Mouse (Mus musculus) midbrain, embryonic 14.5 days (tissue): ENCODE measurements at regions not wholly inside any gene's neighbourhood (a gene's known extent, or its start where the extent isn't known, plus 50 kb on each side); places are given as distances from the start of the nearest gene placed in this dataset.
"Not testable (repeated sequence)": the region's sequence is repeated elsewhere in the genome, so short reads cannot be mapped to it uniquely, and the experiment has no call there.

ENCODE experiments used
- ATAC-seq: fragments of 200-750 bp; cut with Nextera tagmentation; 2 replicates; pipeline ENCODE4 v1.8.0; 2017; ENCODE audit warnings: moderate number of reproducible peaks, moderate library complexity; ENCODE audit not compliant: low FRiP score, low TSS enrichment
- DNase-seq: peaks from one replicate; pipeline ENCODE4 v3.0.0-alpha.2; 2015
- H3K27ac ChIP-seq: fragments of 300-500 bp; sonication (generic); replicated peaks from 2 replicates; pipeline ENCODE4 v1.5.1; 2014; ENCODE audit warnings: mild to moderate bottlenecking, low read depth, low read length, moderate library complexity
- H3K27me3 ChIP-seq: fragments of 300-500 bp; sonication (generic); 2 replicates; pipeline ENCODE4 v1.6.1; 2014; ENCODE audit warnings: low read length, control low read depth, mixed read lengths; ENCODE audit not compliant: control insufficient read depth, insufficient read depth
- H3K36me3 ChIP-seq: fragments of 300-500 bp; sonication (generic); 2 replicates; pipeline ENCODE4 v1.6.1; 2014; ENCODE audit warnings: low read length, control low read depth; ENCODE audit not compliant: control insufficient read depth, insufficient read depth
- H3K4me1 ChIP-seq: fragments of 300-500 bp; sonication (generic); 2 replicates; pipeline ENCODE4 v1.6.1; 2014; ENCODE audit warnings: mild to moderate bottlenecking, antibody characterized with exemption, low read length, control low read depth; ENCODE audit not compliant: control insufficient read depth, insufficient read depth
- H3K4me2 ChIP-seq: fragments of 300-500 bp; sonication (generic); 2 replicates; pipeline ENCODE4 v1.6.1; 2014; ENCODE audit warnings: mild to moderate bottlenecking, low read length, moderate library complexity
- H3K4me3 ChIP-seq: fragments of 300-500 bp; sonication (generic); replicated peaks from 2 replicates; pipeline ENCODE4 v1.5.1; 2014; ENCODE audit warnings: low read depth, low read length
- H3K9ac ChIP-seq: fragments of 300-500 bp; sonication (generic); replicated peaks from 2 replicates; pipeline ENCODE4 v1.6.1; 2014; ENCODE audit warnings: mild to moderate bottlenecking, low read length, moderate library complexity
- H3K9me3 ChIP-seq: fragments of 300-500 bp; sonication (generic); 2 replicates; pipeline ENCODE4 v1.6.1; 2016; ENCODE audit warnings: low read length, control low read depth, mixed read lengths; ENCODE audit not compliant: control insufficient read depth
- WGBS: fragments of 180-500 bp; shearing (Covaris S2); extraction: QIAGEN DNeasy Blood & Tissue Kit; methylation state at CpG from one replicate; pipeline ENCODE4 v1.1.7; 2014; 5-methylcytosine and 5-hydroxymethylcytosine counted together

DNA sequence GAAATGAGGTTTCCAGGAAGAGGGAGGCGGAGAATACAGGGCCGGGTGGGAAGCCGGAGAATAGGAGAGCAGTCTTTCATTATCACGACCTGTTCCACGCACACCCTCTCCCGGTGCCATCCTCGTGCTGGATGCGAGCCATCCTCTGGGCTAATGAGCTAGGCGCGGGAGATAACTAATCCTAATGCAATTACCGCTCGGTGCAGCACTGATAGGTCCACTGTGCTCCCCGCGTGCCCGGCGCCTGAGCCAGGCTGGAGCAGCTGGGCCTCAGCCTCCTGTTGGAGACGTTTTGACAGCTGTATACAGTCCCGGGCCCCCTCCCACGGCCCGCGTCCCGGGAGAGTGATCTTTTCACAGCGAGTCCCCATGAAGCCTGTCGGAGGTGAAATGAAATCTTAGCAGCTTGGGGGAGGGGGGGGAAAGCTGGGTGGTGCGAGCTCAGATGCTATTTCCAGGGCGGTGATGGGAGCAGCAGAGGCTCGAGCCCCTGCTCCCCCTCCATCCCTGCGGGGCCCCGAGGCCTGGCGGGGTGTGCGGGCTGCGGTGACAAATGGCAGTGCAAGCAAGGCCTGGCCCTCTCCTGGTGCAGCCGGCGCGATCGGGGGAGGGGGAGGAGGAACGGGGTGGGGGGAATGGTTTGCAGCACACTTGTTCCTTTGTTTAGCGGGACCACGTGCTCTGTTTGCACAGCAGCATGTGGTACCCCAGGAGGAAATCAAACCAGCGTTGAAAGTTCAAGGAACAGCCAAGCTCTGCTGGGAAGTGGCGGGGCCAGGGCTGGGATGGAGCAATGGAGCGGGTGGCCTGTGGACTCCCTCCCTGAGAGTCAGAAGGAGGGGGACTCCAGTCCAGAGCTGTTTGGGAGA, 233.6 kb downstream of the Sorl1 start:
- H3K27ac ChIP-seq = peak overlapping the region; percentile 97
- ATAC-seq (peak; percentile 95), DNase-seq (peak; percentile 90)
- 2% methylated on average over 41 of the region's 42 CpGs for WGBS
- H3K36me3 ChIP-seq = no peaks in the 10 kb centered on the region
- no peaks in the 10 kb centered on the region for H3K27me3 ChIP-seq
- peak overlapping the region; percentile 62 for H3K9ac ChIP-seq
- peak overlapping the region; percentile 58 for H3K4me2 ChIP-seq
- H3K4me1 ChIP-seq = peaks cover 19% of the 10 kb centered on the region
- no peaks in the 10 kb centered on the region for H3K9me3 ChIP-seq
- H3K4me3 ChIP-seq = peak overlapping the region; percentile 23

DNA sequence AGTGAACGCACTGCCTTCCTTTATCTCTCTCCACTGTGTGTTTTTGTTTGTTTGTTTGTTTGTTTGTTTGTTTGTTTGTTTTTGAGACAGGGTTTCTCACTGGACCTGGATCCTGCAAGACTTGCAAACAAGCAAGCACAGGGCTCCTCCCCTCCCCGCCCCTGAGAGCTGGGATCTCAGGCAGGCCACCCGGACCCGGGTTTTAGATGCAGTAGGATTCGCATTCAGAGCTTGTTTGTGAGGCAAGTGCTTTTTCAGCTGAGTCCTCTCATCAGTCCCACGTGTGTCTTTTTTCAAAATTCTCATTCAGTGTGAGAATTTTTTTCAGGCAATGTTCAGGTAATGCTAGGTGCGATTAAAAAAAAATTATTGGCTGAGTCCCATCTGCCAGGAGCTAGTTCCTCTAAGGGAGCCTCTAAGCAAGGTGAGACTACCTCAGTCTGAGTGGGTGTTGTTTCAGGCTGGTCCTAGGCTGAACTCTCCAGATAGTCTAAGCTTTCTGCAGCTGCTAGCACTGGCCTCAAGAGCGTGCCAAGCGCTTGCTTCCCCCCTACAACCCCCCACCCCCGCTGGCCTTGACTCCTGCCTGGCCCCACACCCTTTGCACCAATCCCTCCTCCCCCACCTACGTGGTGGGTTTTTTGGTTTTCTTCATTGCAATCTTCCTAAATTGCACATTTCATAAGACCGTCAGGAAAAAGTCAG, 234.4 kb downstream of the Sorl1 start:
- peak overlapping the region; percentile 58 for H3K4me2 ChIP-seq
- 42% methylated on average over 12 of the region's 12 CpGs for WGBS
- H3K9me3 ChIP-seq = no peaks in the 10 kb centered on the region
- ATAC-seq (peak; percentile 60), DNase-seq (no peak)
- H3K27ac ChIP-seq = peak overlapping the region; percentile 97
- H3K36me3 ChIP-seq = no peaks in the 10 kb centered on the region
- H3K9ac ChIP-seq = peak overlapping the region; percentile 62
- H3K27me3 ChIP-seq = no peaks in the 10 kb centered on the region
- H3K4me1 ChIP-seq = peaks cover 19% of the 10 kb centered on the region
- H3K4me3 ChIP-seq = peak overlapping the region; percentile 23

DNA sequence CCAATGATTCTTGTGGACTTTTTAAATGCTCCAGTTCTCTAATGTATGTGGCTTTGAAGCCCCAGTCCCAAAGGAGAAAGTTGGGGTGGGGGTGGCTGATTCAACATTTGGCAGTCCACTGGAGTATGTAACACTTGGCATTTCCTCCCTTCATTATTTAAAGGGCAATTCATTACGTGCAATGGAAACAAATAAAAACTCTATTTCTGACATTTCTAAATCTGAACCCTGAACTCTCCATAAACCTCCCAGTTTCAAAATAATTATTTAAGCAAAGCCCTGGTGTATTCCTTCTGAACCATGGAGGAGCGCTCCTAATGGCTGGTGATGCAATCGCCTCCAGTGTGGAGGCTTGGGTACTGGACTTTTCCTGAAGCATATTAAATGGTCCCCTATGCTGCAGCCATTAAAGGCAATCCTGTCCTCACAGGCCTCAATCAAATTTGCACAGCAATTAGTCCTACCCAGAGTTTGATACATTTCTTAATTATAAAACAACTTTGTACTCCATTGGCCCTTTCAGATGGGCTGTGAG, 235.4 kb downstream of the Sorl1 start:
- 88% methylated on average over 3 of the region's 3 CpGs for WGBS
- ATAC-seq = no peak
- H3K4me3 ChIP-seq = no peak overlapping the region
- no peak overlapping the region for H3K4me2 ChIP-seq
- no peak overlapping the region for H3K9ac ChIP-seq
- H3K4me1 ChIP-seq = peaks cover 19% of the 10 kb centered on the region
- H3K27ac ChIP-seq = 0 out of 2 replicates have a peak overlapping the region, but pooled peaks have one; percentile 97
- no peak for DNase-seq
- no peaks in the 10 kb centered on the region for H3K36me3 ChIP-seq
- no peaks in the 10 kb centered on the region for H3K27me3 ChIP-seq
- H3K9me3 ChIP-seq = no peaks in the 10 kb centered on the region

DNA sequence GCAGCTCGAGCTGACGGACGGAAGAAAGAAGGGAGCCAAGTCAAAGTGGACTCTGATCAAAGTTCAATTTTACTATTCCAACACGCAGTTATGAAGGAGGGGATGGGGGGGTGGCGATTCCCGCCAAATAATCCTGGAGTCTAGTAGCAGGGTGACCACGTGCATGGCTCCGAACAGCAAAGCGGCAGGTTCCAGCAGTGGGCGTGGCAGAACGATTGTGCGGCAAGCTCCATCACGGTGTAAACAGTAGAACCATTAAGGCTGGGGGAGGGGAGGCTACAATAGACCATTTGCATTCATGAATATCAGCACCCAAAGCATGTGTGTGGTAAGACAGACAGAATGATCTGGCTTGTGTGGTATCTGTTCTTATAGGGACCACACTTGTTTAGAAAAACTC, 237.6 kb downstream of the Sorl1 start:
- H3K4me3 ChIP-seq, H3K4me2 ChIP-seq, H3K36me3 ChIP-seq, H3K27me3 ChIP-seq, H3K27ac ChIP-seq, H3K9ac ChIP-seq, DNase-seq, H3K9me3 ChIP-seq, ATAC-seq: not testable (repeated sequence)
- peaks cover 18% of the 10 kb centered on the region for H3K4me1 ChIP-seq
- 88% methylated on average over 13 of the region's 13 CpGs for WGBS

DNA sequence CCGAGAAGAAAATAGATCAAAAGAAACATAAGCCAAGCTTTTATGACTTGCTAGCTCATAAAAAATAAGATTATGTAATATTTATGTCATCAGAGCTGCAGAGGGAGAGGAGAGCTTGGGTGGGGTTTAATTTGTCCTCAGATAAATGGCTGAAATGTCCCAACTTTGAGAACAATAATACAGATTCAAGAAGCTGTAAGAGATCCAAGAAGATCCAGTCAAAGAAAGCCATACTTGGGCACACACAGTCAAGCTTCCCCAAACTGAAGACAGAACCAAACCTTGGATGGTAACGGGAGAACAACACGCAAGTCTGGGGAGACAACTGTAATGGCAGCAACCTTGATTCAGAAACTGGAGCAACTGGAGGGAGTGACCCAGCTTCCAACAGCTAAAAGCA, 243.6 kb downstream of the Sorl1 start:
- Histone ChIP-seq H3K27ac (no peak overlapping the region), H3K4me2 (no peak overlapping the region), H3K36me3 (no peaks in the 10 kb centered on the region), H3K27me3 (no peaks in the 10 kb centered on the region), H3K9me3 (no peaks in the 10 kb centered on the region), H3K4me1 (peaks cover 15% of the 10 kb centered on the region), H3K4me3 (no peak overlapping the region), H3K9ac (no peak overlapping the region)
- WGBS = 93% methylated on average over 3 of the region's 3 CpGs
- no peak for DNase-seq
- no peak for ATAC-seq

DNA sequence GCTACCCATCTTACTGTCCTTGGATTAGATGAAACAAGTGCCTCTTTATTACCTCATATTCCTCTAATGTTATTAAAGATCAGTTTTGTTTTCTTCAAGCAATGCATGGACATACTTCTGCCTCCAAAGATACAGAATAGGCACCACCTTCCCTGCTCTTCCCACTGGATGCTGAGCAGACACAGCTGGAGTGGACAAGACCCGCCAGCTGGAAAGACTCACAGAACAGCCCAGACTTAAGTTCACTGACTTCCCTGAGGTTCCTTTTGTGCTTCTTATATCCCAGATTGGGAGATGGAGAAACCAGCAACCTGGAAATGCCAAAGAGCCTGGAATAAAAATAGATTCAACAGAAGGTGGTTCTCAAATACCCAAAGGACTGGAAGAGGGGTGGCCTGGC, 245.0 kb downstream of the Sorl1 start:
- Histone ChIP-seq H3K4me3 (no peak overlapping the region), H3K36me3 (no peaks in the 10 kb centered on the region), H3K9ac (no peak overlapping the region), H3K27me3 (no peaks in the 10 kb centered on the region), H3K4me1 (peaks cover 15% of the 10 kb centered on the region), H3K4me2 (no peak overlapping the region), H3K27ac (no peak overlapping the region), H3K9me3 (no peaks in the 10 kb centered on the region)
- WGBS = 88% methylated on average over 1 of the region's 1 CpGs
- DNase-seq (no peak), ATAC-seq (no peak)

DNA sequence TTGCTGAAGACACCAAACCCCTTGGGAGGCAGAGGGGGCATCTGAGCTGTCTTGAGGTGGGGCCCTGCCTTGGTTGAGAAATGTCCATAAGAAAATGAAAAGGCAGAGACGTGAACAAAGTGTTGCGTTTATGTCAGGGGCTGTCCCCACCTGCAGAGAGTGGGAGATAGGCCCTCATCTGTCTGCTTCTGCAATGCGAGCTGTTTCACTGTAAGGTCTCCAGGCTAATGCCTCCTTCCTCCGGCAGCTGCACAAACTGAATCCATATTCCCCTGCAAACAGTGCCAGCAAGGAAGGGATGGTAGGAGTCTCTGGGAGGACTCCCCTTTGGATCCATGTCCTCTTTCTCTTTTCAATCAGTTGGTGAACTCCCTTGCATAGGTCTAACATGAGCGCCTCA, 263.0 kb downstream of the Sorl1 start:
- Histone ChIP-seq H3K4me2 (peak overlapping the region; percentile 2; the same call in 1 of the 2 replicates), H3K4me1 (peaks cover 25% of the 10 kb centered on the region), H3K36me3 (no peaks in the 10 kb centered on the region), H3K27me3 (no peaks in the 10 kb centered on the region), H3K9me3 (no peaks in the 10 kb centered on the region), H3K9ac (peak overlapping the region; percentile 17; the same call in 1 of the 2 replicates), H3K27ac (peak overlapping the region; percentile 78), H3K4me3 (no peak overlapping the region)
- DNase-seq = peak; percentile 41
- 0 out of 2 replicates have a peak, but pooled peaks have one; percentile 21 for ATAC-seq
- WGBS = 41% methylated on average over 5 of the region's 5 CpGs

DNA sequence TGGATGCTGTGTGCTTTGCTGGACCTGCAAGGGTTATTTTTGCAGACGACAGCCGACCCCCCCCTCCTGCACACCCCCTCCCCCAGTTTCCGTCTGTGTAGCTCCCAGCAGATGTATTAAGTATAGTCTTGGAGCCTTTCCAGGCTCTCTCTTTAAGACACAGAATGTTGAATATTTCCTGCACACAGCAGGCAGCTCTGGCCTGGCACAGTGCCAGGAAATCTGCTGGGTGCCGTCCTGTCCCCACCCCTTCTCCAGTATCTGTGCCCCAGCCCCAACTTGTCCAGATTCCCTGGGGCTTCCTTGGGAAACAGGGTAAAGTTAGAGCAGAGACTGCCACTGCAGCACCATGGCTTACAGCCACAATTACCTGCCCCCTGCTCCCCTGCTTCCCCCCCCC, 263.4 kb downstream of the Sorl1 start:
- Histone ChIP-seq H3K4me1 (peaks cover 25% of the 10 kb centered on the region), H3K27me3 (no peaks in the 10 kb centered on the region), H3K9me3 (no peaks in the 10 kb centered on the region), H3K4me2 (peak overlapping the region; percentile 2; the same call in 1 of the 2 replicates), H3K27ac (peak overlapping the region; percentile 78), H3K4me3 (no peak overlapping the region), H3K9ac (0 out of 2 replicates have a peak overlapping the region, but pooled peaks have one; percentile 17), H3K36me3 (no peaks in the 10 kb centered on the region)
- ATAC-seq = peak; percentile 86
- WGBS = 6% methylated on average over 4 of the region's 4 CpGs
- DNase-seq = peak; percentile 90
